In genomic region chr5:136402622-136403564, GRCm38 (mm10) we compare ENCODE assay signal across 8 mouse cellular contexts.
DNase-seq lines count a peak whose midpoint lies in the region; ATAC-seq lines count a peak whose summit lies in the region.
"Had no signal": no experiment of that assay in that cellular context is flagged by ENCODE, and none has a peak within 500 bp of the region (broad histone marks: within the 10 kb centered on the region; RNA-seq: fewer than 3 reads in every experiment).

No protein-coding gene starts in this region.

- peaks cover 17% of the 10 kb centered on the region for H3K4me1 ChIP-seq in embryonic facial prominence, embryonic 13.5 days
- H3K4me1 ChIP-seq in hindbrain, embryonic 14.5 days (replicated peaks; ENCODE audit: control insufficient read depth, insufficient read depth, low read length): peaks cover 15% of the 10 kb centered on the region
- H3K4me1 ChIP-seq in midbrain, embryonic 15.5 days: peaks cover 13% of the 10 kb centered on the region

- H3K9ac ChIP-seq in embryonic facial prominence, embryonic 13.5 days: no peak overlapping the region; the same call in 1 of the 2 replicates
- no peak overlapping the region for H3K9ac ChIP-seq in hindbrain, embryonic 14.5 days
- H3K9ac ChIP-seq in midbrain, embryonic 15.5 days: no peak overlapping the region

- peak; percentile 26 for DNase-seq in kidney, postnatal 10 days
- DNase-seq in kidney, postnatal 36 days: no peak
- no peak for DNase-seq in hindbrain, embryonic 14.5 days (ENCODE audit: low spot score)
- no peak for DNase-seq in T-cell, adult 2 months (ENCODE audit: low spot score)
- DNase-seq in left cerebral cortex, adult 18-20 months (ENCODE audit: low spot score in 2 of 2): no peak
- DNase-seq: right cerebral cortex, postnatal 25 days had no signal

- peaks cover 3% of the 10 kb centered on the region; the same call in 1 of the 2 replicates for H3K9me3 ChIP-seq in embryonic facial prominence, embryonic 13.5 days
- H3K9me3 ChIP-seq in hindbrain, embryonic 14.5 days (ENCODE audit: control insufficient read depth, low read length): no peaks in the 10 kb centered on the region
- H3K9me3 ChIP-seq in midbrain, embryonic 15.5 days: no peaks in the 10 kb centered on the region

- H3K36me3 ChIP-seq in embryonic facial prominence, embryonic 13.5 days: peaks cover 13% of the 10 kb centered on the region
- peaks cover 5% of the 10 kb centered on the region; the same call in 1 of the 2 replicates for H3K36me3 ChIP-seq in hindbrain, embryonic 14.5 days (replicated peaks; ENCODE audit: control insufficient read depth, insufficient read depth)
- peaks cover 4% of the 10 kb centered on the region; the same call in 1 of the 2 replicates for H3K36me3 ChIP-seq in midbrain, embryonic 15.5 days (replicated peaks)

- H3K27me3 ChIP-seq in embryonic facial prominence, embryonic 13.5 days: peaks cover 69% of the 10 kb centered on the region
- H3K27me3 ChIP-seq in hindbrain, embryonic 14.5 days (ENCODE audit: control insufficient read depth, insufficient read depth, low read length): no peaks in the 10 kb centered on the region
- no peaks in the 10 kb centered on the region for H3K27me3 ChIP-seq in midbrain, embryonic 15.5 days (replicated peaks)

- peak overlapping the region; percentile 22 for H3K4me3 ChIP-seq in embryonic facial prominence, embryonic 13.5 days
- no peak overlapping the region for H3K4me3 ChIP-seq in hindbrain, embryonic 14.5 days (replicated peaks; ENCODE audit: low read length)
- 0 out of 2 replicates have a peak overlapping the region, but pooled peaks have one; percentile 4 for H3K4me3 ChIP-seq in midbrain, embryonic 15.5 days

- H3K27ac ChIP-seq in embryonic facial prominence, embryonic 13.5 days: peak overlapping the region; percentile 72
- H3K27ac ChIP-seq in hindbrain, embryonic 14.5 days: peak overlapping the region; percentile 72
- H3K27ac ChIP-seq in midbrain, embryonic 15.5 days: peak overlapping the region; percentile 46

- ATAC-seq in embryonic facial prominence, embryonic 13.5 days (ENCODE audit: insufficient number of reproducible peaks, insufficient read depth, low FRiP score, low TSS enrichment, low read depth): no peak
- peak; percentile 24; the same call in 1 of the 2 replicates for ATAC-seq in hindbrain, embryonic 14.5 days (ENCODE audit: low FRiP score)
- no peak for ATAC-seq in midbrain, embryonic 15.5 days (replicated peaks)

- WGBS in embryonic facial prominence, embryonic 13.5 days: 35% methylated on average over 15 of the region's 15 CpGs
- WGBS in hindbrain, embryonic 14.5 days: 56% methylated on average over 15 of the region's 15 CpGs
- WGBS in midbrain, embryonic 15.5 days: 68% methylated on average over 15 of the region's 15 CpGs

- H3K4me2 ChIP-seq in embryonic facial prominence, embryonic 13.5 days: peak overlapping the region; percentile 48
- H3K4me2 ChIP-seq in hindbrain, embryonic 14.5 days (replicated peaks): peak overlapping the region; percentile 25
- H3K4me2 ChIP-seq in midbrain, embryonic 15.5 days: peak overlapping the region; percentile 32
